Mouse (Mus musculus) adrenal gland, postnatal 25 days (tissue): ENCODE measurements around the gene Celf5. TPM values are rescaled to one million over a fixed set of nuclear protein-coding genes. Genes with fewer than 3 reads are reported as not detected.

Source experiments
- DNase-seq: peaks from one replicate; pipeline ENCODE4 v3.0.0; 2021; ENCODE audit warnings: mixed read lengths
- microRNA-seq, 2 experiments: library from miRNA; unstranded; fragments of <30 nt; microRNA quantifications; one replicate each; pipeline ENCODE4 v1.2.0; 2021
- total RNA-seq: library from RNA; stranded (reverse); gene quantifications from 2 replicates; pipeline ENCODE4 v1.2.3, GENCODE M21; 2021

The Celf5 gene
- total RNA-seq, 1 experiment from 2014 or later = 1.2 TPM

- peak; percentile 87 for DNase-seq
Observed at GRCm38 (mm10) chr10:81413310-81414261, 68.9 kb downstream of the Celf5 start.

- DNase-seq = no peak
Observed at GRCm38 (mm10) chr10:81412586-81413309, 69.8 kb downstream of the Celf5 start.

- DNase-seq = peak; percentile 81
Observed at GRCm38 (mm10) chr10:81411471-81412400, 70.8 kb downstream of the Celf5 start.

DNA sequence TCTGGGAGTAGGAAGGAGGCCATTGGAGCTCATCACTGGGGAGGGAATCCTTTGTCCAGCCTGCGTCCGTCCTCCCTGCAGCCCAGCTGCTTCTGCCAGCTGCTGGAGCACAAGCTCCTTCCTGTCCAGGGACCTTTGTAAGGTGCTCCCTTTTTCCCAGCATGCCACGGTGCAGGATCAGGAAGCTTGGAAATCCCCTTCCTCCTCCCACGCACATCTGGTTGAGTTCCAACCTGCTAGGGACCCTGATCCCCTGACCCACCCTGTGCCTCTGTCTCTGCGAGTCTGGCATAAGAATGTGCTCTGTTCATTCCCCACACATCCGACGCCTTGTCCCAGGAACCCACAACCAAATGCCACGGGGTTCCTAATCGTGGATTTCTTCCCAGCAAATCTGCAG lies 71.5 kb downstream of the Celf5 start:
- no peak for DNase-seq

GRCm38 (mm10) chr10:81410350-81410749 lies 72.2 kb downstream of the Celf5 start:
- no peak for DNase-seq

DNA sequence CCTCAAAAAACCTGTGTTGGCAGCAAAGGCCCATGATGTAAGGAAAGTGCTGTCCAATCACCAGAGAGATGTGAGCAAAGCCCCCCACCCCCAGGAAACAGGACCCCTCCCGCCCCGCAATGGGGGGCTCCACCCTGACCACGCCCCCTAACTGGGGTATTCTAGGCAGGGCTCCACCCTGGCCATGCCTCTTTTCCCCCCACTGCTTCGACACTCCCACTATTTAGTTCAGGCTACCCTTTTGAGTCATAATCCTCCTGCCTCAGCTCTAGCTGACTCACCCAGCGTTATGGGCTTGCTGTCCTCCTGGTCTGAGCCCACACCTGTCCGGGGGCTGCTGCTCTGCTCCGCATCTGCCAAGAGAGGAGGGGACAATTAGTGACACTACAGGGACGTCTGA lies 73.2 kb downstream of the Celf5 start:
- DNase-seq = no peak

Small RNA genes within 50 kb of the gene (microRNA-seq; reads per million reads assigned to microRNA genes)
- gene Gm25595 (0 reads per million in 2 experiments), gene Mir1191b (0 to 0.36 reads per million in 2 experiments)

Other genes with a start within 250 kb of the Celf5 start
- gene Zfr2, start 249.6 kb downstream of the Celf5 start, total RNA-seq = 14.0 and 22.3 TPM in 2 replicates
- gene Matk, start 229.8 kb downstream of the Celf5 start, total RNA-seq = 0.82 and 1.4 TPM in 2 replicates
- gene Mrpl54, start 215.8 kb downstream of the Celf5 start, total RNA-seq = 116 and 128 TPM in 2 replicates
- gene Apba3, start 215.7 kb downstream of the Celf5 start, total RNA-seq = 70.4 and 110 TPM in 2 replicates
- 0.18 TPM in 1 of 2 replicates, not detected in the other for gene Tjp3, start 191.1 kb downstream of the Celf5 start, total RNA-seq
- 44.6 and 51.8 TPM in 2 replicates for gene Pip5k1c, start 189.7 kb downstream of the Celf5 start, total RNA-seq
- 44.0 and 45.7 TPM in 2 replicates for gene Cactin, start 161.6 kb downstream of the Celf5 start, total RNA-seq
- 65.7 and 69.5 TPM in 2 replicates for gene Tbxa2r, start 154.0 kb downstream of the Celf5 start, total RNA-seq
- 4.5 and 4.7 TPM in 2 replicates for gene Gipc3, start 139.4 kb downstream of the Celf5 start, total RNA-seq
- gene Hmg20b, start 132.2 kb downstream of the Celf5 start, total RNA-seq = 102 and 111 TPM in 2 replicates
- gene Mfsd12, start 125.2 kb downstream of the Celf5 start, total RNA-seq = 14.3 and 21.6 TPM in 2 replicates
- gene 4930404N11Rik, start 116.9 kb downstream of the Celf5 start, total RNA-seq = 1.4 and 2.4 TPM in 2 replicates
- gene Fzr1, start 104.2 kb downstream of the Celf5 start, total RNA-seq = 49.3 and 51.6 TPM in 2 replicates
- 48.4 and 52.7 TPM in 2 replicates for gene Dohh, start 98.3 kb downstream of the Celf5 start, total RNA-seq
- gene Gm48551, start 98.2 kb downstream of the Celf5 start, total RNA-seq = 1.7 TPM in 2 replicates
- 1.5 TPM in 1 of 2 replicates, not detected in the other for gene Gm48552, start 93.7 kb downstream of the Celf5 start, total RNA-seq
- gene Smim24, start 89.7 kb downstream of the Celf5 start, total RNA-seq = 1.4 TPM in 1 of 2 replicates, not detected in the other
- 100 and 129 TPM in 2 replicates for gene Nfic, start 27.1 kb downstream of the Celf5 start, total RNA-seq
- 120 and 128 TPM in 2 replicates for gene Ncln, start 13.7 kb upstream of the Celf5 start, total RNA-seq
- gene S1pr4, start 17.4 kb upstream of the Celf5 start, total RNA-seq = 0.85 and 1.4 TPM in 2 replicates
- gene Gna15, start 41.5 kb upstream of the Celf5 start, total RNA-seq = 0.61 TPM in 1 of 2 replicates, not detected in the other
- gene Gna11, start 62.5 kb upstream of the Celf5 start, total RNA-seq = 76.8 and 77.9 TPM in 2 replicates
- gene Aes, start 76.8 kb upstream of the Celf5 start, total RNA-seq = 983 and 1,070 TPM in 2 replicates
- 52.8 and 67.8 TPM in 2 replicates for gene Tle2, start 91.9 kb upstream of the Celf5 start, total RNA-seq
- gene Tle6, start 118.4 kb upstream of the Celf5 start, total RNA-seq = 26.4 and 37.4 TPM in 2 replicates
- 2.4 and 2.6 TPM in 2 replicates for gene BC025920, start 123.6 kb upstream of the Celf5 start, total RNA-seq
- 28.3 and 30.2 TPM in 2 replicates for gene Sirt6, start 145.1 kb upstream of the Celf5 start, total RNA-seq
- gene Ankrd24, start 145.8 kb upstream of the Celf5 start, total RNA-seq = 30.5 and 37.8 TPM in 2 replicates
- gene Gm10778, start 166.3 kb upstream of the Celf5 start, total RNA-seq = 3.2 and 3.6 TPM in 2 replicates
- 6.9 and 9.4 TPM in 2 replicates for gene Zfp433, start 222.1 kb upstream of the Celf5 start, total RNA-seq